Comparison of ENCODE assay signal across 18 mouse cellular contexts in genomic region chr19:43722891-43723290, GRCm38 (mm10). TPM values are rescaled to one million over a fixed set of nuclear protein-coding genes. Genes with fewer than 3 reads are reported as not detected.
DNase-seq lines count a peak whose midpoint lies in the region.
"Had no signal": no experiment of that assay in that cellular context is flagged by ENCODE, and none has a peak within 500 bp of the region (broad histone marks: within the 10 kb centered on the region; RNA-seq: fewer than 3 reads in every experiment).

No protein-coding gene starts in this region.

- peak; percentile 5 for DNase-seq in T-cell, adult 2 months (ENCODE audit: low spot score)
- DNase-seq in induced T-regulatory cell, adult 2 months (ENCODE audit: low read depth): peak; percentile 16
- DNase-seq in thymus, adult 18-20 months: peak; percentile 58 to 67
- peak; percentile 76 for DNase-seq in thymus, postnatal 25 days
- no peak for DNase-seq in gastrocnemius, postnatal 25 days
- DNase-seq in layer of hippocampus, adult 9-10 months (ENCODE audit: low spot score): no peak
- DNase-seq in right cerebral cortex, adult 2 months (ENCODE audit: low spot score in 2 of 2): no peak
- DNase-seq in right cerebral cortex, postnatal 25 days: no peak
- DNase-seq: cerebellum, adult 8-10 months; cerebellum, postnatal 36 days; gastrocnemius, postnatal 14 days; heart, adult 18-20 months; heart, postnatal 10 days; kidney, adult 9 months; kidney, postnatal 10 days; layer of hippocampus, adult 9-11 months; lung, embryonic 14.5 days; right cerebral cortex, postnatal 4 days had no signal

RNA-seq across cellular contexts. Expression of gene Cutc, which starts 29.9 kb away (rescaled TPM):
- total RNA-seq in gastrocnemius, postnatal 25 days (2021): 10 to 100 TPM; 15.8 to 16.8 TPM

RNA-seq across cellular contexts. Expression of gene Cox15, which starts 29.9 kb away (rescaled TPM):
- 10 to 100 TPM; 17.5 to 19.5 TPM for total RNA-seq in gastrocnemius, postnatal 25 days (2021)

RNA-seq across cellular contexts. Expression of gene Entpd7, which starts 33.4 kb away (rescaled TPM):
- 1 to 10 TPM; 1.8 TPM for total RNA-seq in gastrocnemius, postnatal 25 days (2021)

RNA-seq across cellular contexts. Expression of gene Slc25a28, which starts 48.2 kb away (rescaled TPM):
- total RNA-seq in gastrocnemius, postnatal 25 days (2021): 10 to 100 TPM; 18.0 to 18.9 TPM

RNA-seq across cellular contexts. Expression of gene Abcc2, which starts 59.1 kb away (rescaled TPM):
- total RNA-seq in gastrocnemius, postnatal 25 days (2021): not detected
- total RNA-seq: gastrocnemius, postnatal 14 days; heart, adult 18-20 months; heart, postnatal 10 days had no signal

Comparison
In these comparisons a context has a peak if more than half of its experiments do, and no peak if none do; other contexts are left out.
1. DNase-seq: peak in T-cell, adult 2 months (single experiment), induced T-regulatory cell, adult 2 months (single experiment), thymus, adult 18-20 months (2 of 2) and thymus, postnatal 25 days (single experiment); none in gastrocnemius, postnatal 25 days (single experiment), layer of hippocampus, adult 9-10 months (single experiment), right cerebral cortex, adult 2 months (0 of 2) and right cerebral cortex, postnatal 25 days (single experiment).